Mouse (Mus musculus): ENCODE results near the gene Plk5. TPM values are rescaled to one million over a fixed set of nuclear protein-coding genes. Genes with fewer than 3 reads are reported as not detected.

Plk5 gene
- total and polyA plus RNA-seq, 2 experiments = 1.4 to 6.6 TPM

DNA sequence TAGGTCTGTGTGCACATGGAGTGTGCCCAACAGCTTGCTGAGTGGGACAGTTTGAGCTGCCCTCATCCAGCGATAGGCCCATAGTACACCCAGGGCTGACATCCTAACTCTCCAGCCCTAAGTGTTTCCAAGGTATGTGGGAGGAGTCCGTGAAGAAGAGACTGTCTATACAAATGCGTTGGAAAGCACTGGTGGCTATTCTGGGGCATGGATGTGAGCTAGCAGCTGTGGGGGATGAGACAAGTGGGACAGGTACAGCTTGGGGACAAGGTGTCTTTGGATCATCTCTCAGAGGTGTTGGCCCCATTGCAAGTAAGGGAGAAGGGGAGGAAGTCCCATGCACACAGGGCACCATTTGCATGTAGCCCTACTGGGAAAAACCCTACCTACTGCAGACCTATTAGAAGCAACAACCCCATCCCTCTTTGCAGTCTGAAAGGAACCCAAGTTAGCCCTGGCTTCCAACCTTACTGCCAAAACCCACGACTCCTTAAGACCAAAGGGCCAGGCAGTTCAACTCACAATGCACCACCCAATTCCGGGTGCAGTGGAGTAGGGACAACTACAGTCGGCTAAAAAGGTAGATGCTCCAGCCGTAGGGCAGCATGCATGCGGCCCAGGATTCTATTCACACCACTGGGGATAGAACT, 41.4 kb downstream of the Plk5 start:
- peak overlapping the region; percentile 23; the same call in 1 of the 2 replicates for H3K9ac ChIP-seq (ENCODE audit: low read depth, low read length)
- H3K79me2 ChIP-seq (ENCODE audit: control insufficient read depth, insufficient read depth, low read length) = peaks cover 8% of the 10 kb centered on the region
- H3K4me1 ChIP-seq (ENCODE audit: control insufficient read depth, insufficient read depth, low read length) = peaks cover 11% of the 10 kb centered on the region
- no peak overlapping the region for H3K27ac ChIP-seq (replicated peaks; ENCODE audit: insufficient read depth, low read depth, low read length)
- H3K4me3 ChIP-seq (ENCODE audit: insufficient read depth, low read depth, low read length) = no peak overlapping the region
- no peak for DNase-seq (ENCODE audit: extremely low read depth, low read depth, low spot score)
- TF ChIP-seq POLR2A (IDR thresholded peaks at IDR 0.05; ENCODE audit: extremely low read depth, insufficient read depth, low read length) (no peak), CTCF (IDR thresholded peaks at IDR 0.05; ENCODE audit: low read depth, low read length) (no peak)
- 49% methylated on average over 8 of the region's 8 CpGs for WGBS
- no peaks in the 10 kb centered on the region for H3K27me3 ChIP-seq (ENCODE audit: control insufficient read depth, insufficient read depth, low read length)
- H3K36me3 ChIP-seq (ENCODE audit: control insufficient read depth, insufficient read depth, low read length) = peaks cover 7% of the 10 kb centered on the region; the same call in 1 of the 2 replicates

DNA sequence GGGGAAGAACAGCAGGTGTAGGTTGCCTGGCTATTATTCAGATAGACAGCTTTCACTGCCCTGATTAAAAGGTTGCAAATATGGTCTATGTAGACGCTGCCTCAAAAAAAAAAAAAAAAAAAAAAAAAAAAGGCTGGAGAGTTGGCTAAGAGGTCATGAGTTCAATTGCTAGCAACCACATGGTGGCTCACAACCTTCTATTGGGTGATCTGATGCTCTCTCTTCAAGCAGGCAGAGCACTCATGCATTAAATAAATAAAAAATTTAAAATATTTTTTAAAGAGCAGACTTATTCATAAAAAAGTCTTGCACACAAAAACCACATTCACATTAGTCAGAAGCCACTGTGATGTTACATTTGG, 41.9 kb downstream of the Plk5 start:
- Histone ChIP-seq H3K27me3 (ENCODE audit: control insufficient read depth, insufficient read depth, low read length) (no peaks in the 10 kb centered on the region), H3K4me1 (ENCODE audit: control insufficient read depth, insufficient read depth, low read length) (peaks cover 11% of the 10 kb centered on the region), H3K36me3 (ENCODE audit: control insufficient read depth, insufficient read depth, low read length) (peaks cover 9% of the 10 kb centered on the region; the same call in 1 of the 2 replicates), H3K4me3 (ENCODE audit: insufficient read depth, low read depth, low read length) (peak overlapping the region; percentile 62), H3K79me2 (ENCODE audit: control insufficient read depth, insufficient read depth, low read length) (peaks cover 8% of the 10 kb centered on the region), H3K27ac (replicated peaks; ENCODE audit: insufficient read depth, low read depth, low read length) (peak overlapping the region; percentile 75), H3K9ac (ENCODE audit: low read depth, low read length) (peak overlapping the region; percentile 74)
- TF ChIP-seq CTCF (IDR thresholded peaks at IDR 0.05; ENCODE audit: low read depth, low read length) = no peak
- no peak for TF ChIP-seq POLR2A (IDR thresholded peaks at IDR 0.05; ENCODE audit: extremely low read depth, insufficient read depth, low read length)
- DNase-seq (ENCODE audit: extremely low read depth, low read depth, low spot score) = peak; percentile 54
- 3% methylated on average over 1 of the region's 1 CpGs for WGBS

DNA sequence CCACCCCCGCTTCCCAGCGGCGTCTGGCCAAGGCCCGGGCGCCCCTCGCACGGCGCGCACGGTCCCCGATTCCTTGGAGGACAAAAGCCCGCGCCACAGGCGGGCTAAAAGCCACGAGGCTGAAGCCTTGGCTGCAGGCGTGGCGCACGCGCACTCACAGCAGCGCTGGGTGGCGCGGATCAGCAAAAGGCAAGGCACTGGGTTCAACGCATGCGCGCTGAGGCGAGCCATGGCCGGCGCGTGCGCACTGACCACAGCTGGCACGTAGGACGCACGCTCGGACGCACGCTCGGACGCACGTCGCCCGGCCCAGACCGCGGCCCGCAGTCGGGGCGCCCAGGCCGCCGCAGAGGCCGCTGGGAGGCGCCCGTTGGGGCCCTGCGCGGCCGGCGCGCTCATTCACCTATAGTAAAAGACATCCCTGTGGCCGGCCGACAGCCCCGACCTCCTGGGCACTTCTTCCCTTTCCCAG, 42.5 kb downstream of the Plk5 start:
- Histone ChIP-seq H3K4me1 (ENCODE audit: control insufficient read depth, insufficient read depth, low read length) (peaks cover 11% of the 10 kb centered on the region), H3K36me3 (ENCODE audit: control insufficient read depth, insufficient read depth, low read length) (peaks cover 11% of the 10 kb centered on the region; the same call in 1 of the 2 replicates), H3K79me2 (ENCODE audit: control insufficient read depth, insufficient read depth, low read length) (peaks cover 8% of the 10 kb centered on the region), H3K4me3 (ENCODE audit: insufficient read depth, low read depth, low read length) (peak overlapping the region; percentile 62), H3K27ac (replicated peaks; ENCODE audit: insufficient read depth, low read depth, low read length) (peak overlapping the region; percentile 81), H3K9ac (ENCODE audit: low read depth, low read length) (peak overlapping the region; percentile 81), H3K27me3 (ENCODE audit: control insufficient read depth, insufficient read depth, low read length) (no peaks in the 10 kb centered on the region)
- DNase-seq (ENCODE audit: extremely low read depth, low read depth, low spot score) = peak; percentile 89
- TF ChIP-seq CTCF (IDR thresholded peaks at IDR 0.05; ENCODE audit: low read depth, low read length) = no peak
- 0 out of 2 replicates have a peak, but pooled peaks have one; percentile 2 for TF ChIP-seq POLR2A (IDR thresholded peaks at IDR 0.05; ENCODE audit: extremely low read depth, insufficient read depth, low read length)
- under 1% methylated on average over 59 of the region's 59 CpGs for WGBS

DNA sequence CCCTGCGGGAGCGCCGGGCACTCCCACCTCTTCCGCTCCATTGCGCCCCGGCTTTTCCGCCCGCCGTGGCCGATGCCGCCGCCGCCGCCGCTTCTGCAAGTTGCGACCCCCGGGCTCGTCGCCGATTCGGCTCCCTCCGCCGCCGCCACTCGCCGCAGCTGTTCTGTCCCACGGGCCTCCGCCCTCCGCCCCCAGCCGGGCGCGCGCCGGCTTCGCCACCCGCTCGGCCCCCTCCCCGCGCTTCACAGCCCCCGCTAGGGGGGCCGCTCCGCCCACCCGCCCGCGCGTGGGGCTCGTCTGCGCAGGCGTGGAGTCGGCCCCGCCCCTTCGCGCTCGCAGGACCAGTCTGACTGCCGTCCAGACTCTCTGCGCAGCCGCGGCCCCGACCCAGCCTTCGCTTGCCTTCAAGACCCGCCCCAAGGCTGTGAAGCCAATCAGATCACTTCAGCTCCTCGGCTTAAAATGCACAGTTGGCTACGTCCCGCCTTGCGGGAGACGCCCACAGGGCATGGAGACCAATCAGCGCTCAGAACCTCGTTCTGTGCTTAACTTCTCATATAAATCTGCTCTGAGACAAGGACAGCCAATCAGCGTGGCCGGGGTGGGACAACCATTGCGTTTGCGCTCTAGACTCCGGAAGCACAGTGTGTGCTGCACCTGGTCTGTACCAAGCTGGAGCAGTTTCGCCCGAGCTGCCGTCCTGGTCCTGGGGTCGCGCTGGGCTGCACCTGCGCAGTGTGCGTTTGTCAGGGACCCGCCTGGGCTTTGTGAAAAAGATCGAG, 43.1 kb downstream of the Plk5 start, which contains the start of gene Mbd3:
Gene Mbd3 (minus strand): TSS at position 360 of the 782 bp plus-strand sequence.
- Histone ChIP-seq H3K4me3 (ENCODE audit: insufficient read depth, low read depth, low read length) (peak within 1 kb of the TSS; percentile 62), H3K36me3 (ENCODE audit: control insufficient read depth, insufficient read depth, low read length) (peaks cover 10% of the 10 kb centered on the region; the same call in 1 of the 2 replicates), H3K27ac (replicated peaks; ENCODE audit: insufficient read depth, low read depth, low read length) (peak within 1 kb of the TSS; percentile 81), H3K27me3 (ENCODE audit: control insufficient read depth, insufficient read depth, low read length) (no peaks in the 10 kb centered on the region), H3K4me1 (ENCODE audit: control insufficient read depth, insufficient read depth, low read length) (peaks cover 11% of the 10 kb centered on the region), H3K79me2 (ENCODE audit: control insufficient read depth, insufficient read depth, low read length) (peaks cover 8% of the 10 kb centered on the region), H3K9ac (ENCODE audit: low read depth, low read length) (peak within 1 kb of the TSS; percentile 81)
- no peak for TF ChIP-seq CTCF (IDR thresholded peaks at IDR 0.05; ENCODE audit: low read depth, low read length)
- peak; percentile 99 for TF ChIP-seq POLR2A (IDR thresholded peaks at IDR 0.05; ENCODE audit: extremely low read depth, insufficient read depth, low read length)
- 1% methylated on average over 75 of the region's 82 CpGs for WGBS
- peak; percentile 100 for DNase-seq (ENCODE audit: extremely low read depth, low read depth, low spot score)

DNA sequence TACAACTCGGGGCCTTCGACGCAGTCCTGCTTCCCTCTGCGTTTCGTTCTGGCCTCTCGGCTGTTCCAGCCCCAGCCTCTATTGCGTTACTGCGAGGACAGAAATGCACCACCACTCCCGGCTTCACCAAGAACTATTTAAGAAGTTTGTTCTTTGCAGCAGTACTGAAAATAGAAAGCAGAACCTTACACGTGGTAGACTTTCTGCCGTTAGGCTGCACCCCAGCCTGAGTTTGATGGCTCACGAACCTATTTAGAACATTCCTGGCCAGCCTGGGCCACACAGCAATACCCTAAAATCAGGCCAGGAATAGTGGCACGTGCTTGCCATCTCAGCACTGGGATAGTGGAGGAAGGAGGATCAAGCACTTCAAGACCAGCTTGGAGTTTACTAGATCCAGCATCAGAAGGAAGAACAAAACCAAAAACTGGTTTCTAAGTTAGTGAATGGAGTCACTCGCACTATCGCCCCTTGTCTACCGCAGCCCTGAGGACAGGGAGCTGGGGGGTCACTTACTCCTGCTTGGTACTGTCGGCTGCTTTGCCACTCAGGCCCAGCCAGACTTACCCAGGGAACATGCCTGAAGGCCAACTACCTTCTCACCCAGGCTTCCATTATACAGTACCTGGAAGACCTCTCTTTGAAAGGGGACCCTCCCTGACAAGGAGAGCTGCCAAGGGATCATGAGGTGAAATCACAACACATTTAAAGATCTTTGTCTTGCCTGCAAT, 43.9 kb downstream of the Plk5 start:
- Histone ChIP-seq H3K79me2 (ENCODE audit: control insufficient read depth, insufficient read depth, low read length) (peaks cover 8% of the 10 kb centered on the region), H3K4me1 (ENCODE audit: control insufficient read depth, insufficient read depth, low read length) (peaks cover 18% of the 10 kb centered on the region), H3K36me3 (ENCODE audit: control insufficient read depth, insufficient read depth, low read length) (peaks cover 10% of the 10 kb centered on the region; the same call in 1 of the 2 replicates), H3K27ac (replicated peaks; ENCODE audit: insufficient read depth, low read depth, low read length) (peak overlapping the region; percentile 58), H3K4me3 (ENCODE audit: insufficient read depth, low read depth, low read length) (peak overlapping the region; percentile 54), H3K27me3 (ENCODE audit: control insufficient read depth, insufficient read depth, low read length) (no peaks in the 10 kb centered on the region), H3K9ac (ENCODE audit: low read depth, low read length) (peak overlapping the region; percentile 76)
- TF ChIP-seq CTCF (IDR thresholded peaks at IDR 0.05; ENCODE audit: low read depth, low read length) = no peak
- no peak for TF ChIP-seq POLR2A (IDR thresholded peaks at IDR 0.05; ENCODE audit: extremely low read depth, insufficient read depth, low read length)
- no peak for DNase-seq (ENCODE audit: extremely low read depth, low read depth, low spot score)
- 13% methylated on average over 17 of the region's 17 CpGs for WGBS
